Mouse (Mus musculus): Measurements from ENCODE around the gene Mansc1. TPM values are rescaled to one million over a fixed set of nuclear protein-coding genes. Genes with fewer than 3 reads are reported as not detected.
A peak's percentile ranks its signal among the peaks of the same experiment; 100 is the strongest.

Mansc1 gene
- polyA plus RNA-seq, 1 experiment from 2014 or later, result 0.85 TPM

GRCm38 (mm10) chr6:134610380-134610779 lies 21.9 kb downstream of the Mansc1 start:
- no peak overlapping the region for H3K4me3 ChIP-seq
- H3K27me3 ChIP-seq (replicated peaks), result 0 out of 2 replicates have a peak, but pooled peaks cover 1% of the 10 kb centered on the region
- no peak overlapping the region for H3K9ac ChIP-seq
- no peak for ATAC-seq
- whole genome bisulfite sequencing (ENCODE audit: insufficient replicate concordance), result 76% methylated on average over 9 of the region's 9 CpGs
- peaks cover 13% of the 10 kb centered on the region for H3K4me1 ChIP-seq
- no peak overlapping the region for H3K27ac ChIP-seq
- H3K36me3 ChIP-seq, result no peaks in the 10 kb centered on the region
- H3K4me2 ChIP-seq, result no peak overlapping the region
- no peaks in the 10 kb centered on the region for H3K9me3 ChIP-seq (replicated peaks)

GRCm38 (mm10) chr6:134606949-134607746 lies 25.1 kb downstream of the Mansc1 start:
- Histone ChIP-seq H3K9me3 (replicated peaks) (no peaks in the 10 kb centered on the region), H3K27me3 (replicated peaks) (peaks cover 7% of the 10 kb centered on the region; the same call in 1 of the 2 replicates), H3K9ac (no peak overlapping the region), H3K27ac (no peak overlapping the region), H3K4me3 (no peak overlapping the region), H3K4me1 (peaks cover 2% of the 10 kb centered on the region; the same call in 1 of the 2 replicates), H3K36me3 (no peaks in the 10 kb centered on the region), H3K4me2 (no peak overlapping the region)
- WGBS (ENCODE audit: insufficient replicate concordance), result 48% methylated on average over 9 of the region's 9 CpGs
- ATAC-seq, result peak; percentile 53; the same call in 1 of the 2 replicates

- Histone ChIP-seq H3K4me2 (no peak overlapping the region), H3K36me3 (no peaks in the 10 kb centered on the region), H3K27ac (no peak overlapping the region), H3K27me3 (replicated peaks) (peaks cover 7% of the 10 kb centered on the region; the same call in 1 of the 2 replicates), H3K4me3 (no peak overlapping the region), H3K4me1 (peaks cover 6% of the 10 kb centered on the region; the same call in 1 of the 2 replicates), H3K9me3 (replicated peaks) (no peaks in the 10 kb centered on the region), H3K9ac (no peak overlapping the region)
- WGBS (ENCODE audit: insufficient replicate concordance), result 57% methylated on average over 6 of the region's 6 CpGs
- no peak for ATAC-seq
These were observed 25.7 kb downstream of the Mansc1 start for GRCm38 (mm10) chr6:134606540-134606939.

GRCm38 (mm10) chr6:134605196-134605595 lies 27.1 kb downstream of the Mansc1 start:
- ATAC-seq, result no peak
- no peaks in the 10 kb centered on the region for H3K36me3 ChIP-seq
- no peak overlapping the region for H3K27ac ChIP-seq
- peaks cover 6% of the 10 kb centered on the region; the same call in 1 of the 2 replicates for H3K4me1 ChIP-seq
- 71% methylated on average over 3 of the region's 3 CpGs for WGBS (ENCODE audit: insufficient replicate concordance)
- H3K9ac ChIP-seq, result no peak overlapping the region
- H3K27me3 ChIP-seq (replicated peaks), result peaks cover 7% of the 10 kb centered on the region; the same call in 1 of the 2 replicates
- H3K4me3 ChIP-seq, result no peak overlapping the region
- no peaks in the 10 kb centered on the region for H3K9me3 ChIP-seq (replicated peaks)
- H3K4me2 ChIP-seq, result no peak overlapping the region

GRCm38 (mm10) chr6:134602371-134603003 lies 29.8 kb downstream of the Mansc1 start:
- 45% methylated on average over 10 of the region's 10 CpGs for WGBS (ENCODE audit: insufficient replicate concordance)
- Histone ChIP-seq H3K27ac (no peak overlapping the region), H3K9me3 (replicated peaks) (no peaks in the 10 kb centered on the region), H3K27me3 (replicated peaks) (peaks cover 7% of the 10 kb centered on the region; the same call in 1 of the 2 replicates), H3K36me3 (no peaks in the 10 kb centered on the region), H3K4me1 (peaks cover 6% of the 10 kb centered on the region; the same call in 1 of the 2 replicates), H3K4me3 (no peak overlapping the region), H3K4me2 (no peak overlapping the region), H3K9ac (no peak overlapping the region)
- ATAC-seq, result no peak

- no peak; the same call in 1 of the 2 replicates for ATAC-seq
These were observed 30.5 kb downstream of the Mansc1 start for GRCm38 (mm10) chr6:134601766-134602165.

GRCm38 (mm10) chr6:134601130-134601529 lies 31.2 kb downstream of the Mansc1 start:
- no peak for ATAC-seq
- no peak overlapping the region for H3K27ac ChIP-seq
- no peaks in the 10 kb centered on the region for H3K9me3 ChIP-seq (replicated peaks)
- H3K4me2 ChIP-seq, result no peak overlapping the region
- 46% methylated on average over 7 of the region's 7 CpGs for WGBS (ENCODE audit: insufficient replicate concordance)
- no peak overlapping the region for H3K9ac ChIP-seq
- no peak overlapping the region for H3K4me3 ChIP-seq
- H3K4me1 ChIP-seq, result peaks cover 6% of the 10 kb centered on the region; the same call in 1 of the 2 replicates
- peaks cover 7% of the 10 kb centered on the region; the same call in 1 of the 2 replicates for H3K27me3 ChIP-seq (replicated peaks)
- no peaks in the 10 kb centered on the region for H3K36me3 ChIP-seq

More at GRCm38 (mm10) chr6:134601766-134602165, 30.5 kb downstream of the Mansc1 start:
- Histone ChIP-seq H3K36me3 (no peaks in the 10 kb centered on the region), H3K27me3 (replicated peaks) (peaks cover 7% of the 10 kb centered on the region; the same call in 1 of the 2 replicates), H3K9me3 (replicated peaks) (no peaks in the 10 kb centered on the region), H3K4me3 (no peak overlapping the region), H3K9ac (no peak overlapping the region), H3K4me2 (no peak overlapping the region), H3K27ac (no peak overlapping the region), H3K4me1 (peaks cover 6% of the 10 kb centered on the region; the same call in 1 of the 2 replicates)
- 37% methylated on average over 3 of the region's 3 CpGs for WGBS (ENCODE audit: insufficient replicate concordance)

GRCm38 (mm10) chr6:134599239-134599638 lies 33.0 kb downstream of the Mansc1 start:
- peaks cover 11% of the 10 kb centered on the region; the same call in 1 of the 2 replicates for H3K4me1 ChIP-seq
- H3K27me3 ChIP-seq (replicated peaks), result no peaks in the 10 kb centered on the region
- H3K4me3 ChIP-seq, result no peak overlapping the region
- H3K27ac ChIP-seq, result no peak overlapping the region
- H3K4me2 ChIP-seq, result no peak overlapping the region
- no peaks in the 10 kb centered on the region for H3K9me3 ChIP-seq (replicated peaks)
- no peaks in the 10 kb centered on the region for H3K36me3 ChIP-seq
- H3K9ac ChIP-seq, result no peak overlapping the region
- ATAC-seq, result no peak
- WGBS (ENCODE audit: insufficient replicate concordance), result 62% methylated on average over 1 of the region's 1 CpGs

GRCm38 (mm10) chr6:134597651-134598229 lies 34.5 kb downstream of the Mansc1 start:
- no peak overlapping the region for H3K4me2 ChIP-seq
- H3K4me3 ChIP-seq, result no peak overlapping the region
- 64% methylated on average over 6 of the region's 6 CpGs for WGBS (ENCODE audit: insufficient replicate concordance)
- H3K36me3 ChIP-seq, result no peaks in the 10 kb centered on the region
- H3K4me1 ChIP-seq, result peaks cover 11% of the 10 kb centered on the region; the same call in 1 of the 2 replicates
- no peak overlapping the region for H3K9ac ChIP-seq
- H3K27ac ChIP-seq, result no peak overlapping the region
- no peaks in the 10 kb centered on the region for H3K27me3 ChIP-seq (replicated peaks)
- no peaks in the 10 kb centered on the region for H3K9me3 ChIP-seq (replicated peaks)
- ATAC-seq, result no peak

GRCm38 (mm10) chr6:134594569-134595442 lies 37.5 kb downstream of the Mansc1 start:
- 38% methylated on average over 21 of the region's 21 CpGs for WGBS (ENCODE audit: insufficient replicate concordance)
- peak; percentile 35; the same call in 1 of the 2 replicates for ATAC-seq
- Histone ChIP-seq H3K27me3 (replicated peaks) (no peaks in the 10 kb centered on the region), H3K36me3 (no peaks in the 10 kb centered on the region), H3K9me3 (replicated peaks) (no peaks in the 10 kb centered on the region), H3K9ac (no peak overlapping the region), H3K4me3 (no peak overlapping the region), H3K27ac (no peak overlapping the region), H3K4me2 (peak overlapping the region; percentile 22; the same call in 1 of the 2 replicates), H3K4me1 (0 out of 2 replicates have a peak, but pooled peaks cover 5% of the 10 kb centered on the region)

GRCm38 (mm10) chr6:134591614-134592013 lies 40.7 kb downstream of the Mansc1 start:
- Histone ChIP-seq H3K9me3 (replicated peaks) (no peaks in the 10 kb centered on the region), H3K27ac (no peak overlapping the region), H3K4me2 (no peak overlapping the region), H3K4me3 (no peak overlapping the region), H3K4me1 (0 out of 2 replicates have a peak, but pooled peaks cover 5% of the 10 kb centered on the region), H3K27me3 (replicated peaks) (0 out of 2 replicates have a peak, but pooled peaks cover 5% of the 10 kb centered on the region), H3K36me3 (no peaks in the 10 kb centered on the region), H3K9ac (no peak overlapping the region)
- no peak for ATAC-seq
- 69% methylated on average over 2 of the region's 2 CpGs for WGBS (ENCODE audit: insufficient replicate concordance)

Measured in liver, embryonic 12.5 days (tissue).